ENCODE assay signal across 8 mouse cellular contexts in the genomic region with DNA sequence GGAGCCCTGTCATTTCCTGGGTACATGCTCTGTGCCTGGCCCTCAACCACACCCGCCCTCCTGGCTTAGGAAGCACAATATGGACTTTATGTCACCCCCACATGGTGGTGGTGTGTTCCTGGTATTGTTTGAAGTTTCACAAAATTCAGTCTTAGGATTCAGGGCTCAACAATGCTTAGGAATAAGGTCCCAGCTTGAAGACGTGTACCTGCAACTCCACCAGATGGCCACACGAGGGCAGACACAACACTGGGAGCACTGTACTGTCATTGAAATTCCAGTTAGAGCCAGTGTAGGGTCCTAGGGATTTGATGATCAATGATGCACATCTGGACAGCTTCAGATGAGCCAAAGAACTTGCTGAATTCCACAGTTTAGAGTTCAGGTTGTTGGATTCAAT. TPM values are rescaled to one million over a fixed set of nuclear protein-coding genes. Genes with fewer than 3 reads are reported as not detected.
DNase-seq lines count a peak whose midpoint lies in the region; ATAC-seq and TF ChIP-seq lines count a peak whose summit lies in the region.
"Had no signal": no experiment of that assay in that cellular context is flagged by ENCODE, and none has a peak within 500 bp of the region (broad histone marks: within the 10 kb centered on the region; RNA-seq: fewer than 3 reads in every experiment).

No protein-coding gene starts in this region.

- no peak overlapping the region for H3K4me2 ChIP-seq in midbrain, embryonic 13.5 days (replicated peaks)

- H3K36me3 ChIP-seq in testis, adult 2 months (ENCODE audit: control insufficient read depth, insufficient read depth, low read length): no peaks in the 10 kb centered on the region
- peaks cover 70% of the 10 kb centered on the region for H3K36me3 ChIP-seq in forebrain, embryonic 10.5 days (replicated peaks)
- H3K36me3 ChIP-seq in midbrain, embryonic 13.5 days: peaks cover 80% of the 10 kb centered on the region

- H3K9ac ChIP-seq in midbrain, embryonic 13.5 days (replicated peaks): no peak overlapping the region

- TF ChIP-seq POLR2A in testis, adult 2 months (IDR thresholded peaks at IDR 0.05; ENCODE audit: control insufficient read depth, low read depth, low read length): no peak
- no peak for TF ChIP-seq POLR2A in brain, embryonic 14.5 days (IDR thresholded peaks at IDR 0.05; ENCODE audit: borderline replicate concordance, extremely low read depth, insufficient read depth, insufficient read length, poor library complexity, severe bottlenecking)

- H3K4me3 ChIP-seq in testis, adult 2 months (ENCODE audit: control insufficient read depth, low read depth, low read length): no peak overlapping the region
- H3K4me3 ChIP-seq in forebrain, embryonic 10.5 days: no peak overlapping the region
- H3K4me3 ChIP-seq in midbrain, embryonic 13.5 days (replicated peaks): no peak overlapping the region

- peak; percentile 44 for ATAC-seq in midbrain, embryonic 13.5 days

- H3K4me1 ChIP-seq in testis, adult 2 months (ENCODE audit: control insufficient read depth, insufficient read depth, low read length): no peaks in the 10 kb centered on the region
- H3K4me1 ChIP-seq in forebrain, embryonic 10.5 days: no peaks in the 10 kb centered on the region
- no peaks in the 10 kb centered on the region for H3K4me1 ChIP-seq in midbrain, embryonic 13.5 days (replicated peaks)

- H3K27me3 ChIP-seq in testis, adult 2 months (ENCODE audit: control insufficient read depth, insufficient read depth, low read length): no peaks in the 10 kb centered on the region
- H3K27me3 ChIP-seq in forebrain, embryonic 10.5 days (ENCODE audit: poor library complexity, severe bottlenecking): no peaks in the 10 kb centered on the region
- no peaks in the 10 kb centered on the region for H3K27me3 ChIP-seq in midbrain, embryonic 13.5 days

- DNase-seq in testis, postnatal 14 days (ENCODE audit: low spot score): no peak
- DNase-seq in brain, embryonic 14.5 days (ENCODE audit: low read depth): peak; percentile 78
- DNase-seq in forebrain, embryonic 10.5 days (ENCODE audit: extremely low spot score, low spot score): peak; percentile 31
- peak; percentile 54 to 81 for DNase-seq in layer of hippocampus, adult 18-20 months (ENCODE audit: low spot score in 2 of 2)
- DNase-seq in thymus, postnatal 25 days: peak; percentile 24

- WGBS in forebrain, embryonic 10.5 days: 27% methylated on average over 3 of the region's 3 CpGs
- WGBS in midbrain, embryonic 13.5 days: 15% methylated on average over 3 of the region's 3 CpGs

- no peaks in the 10 kb centered on the region for H3K9me3 ChIP-seq in forebrain, embryonic 10.5 days
- H3K9me3 ChIP-seq in midbrain, embryonic 13.5 days: no peaks in the 10 kb centered on the region

- H3K27ac ChIP-seq in testis, adult 2 months (ENCODE audit: control insufficient read depth, insufficient read depth, low read depth, low read length): no peak overlapping the region
- no peak overlapping the region for H3K27ac ChIP-seq in forebrain, embryonic 10.5 days
- H3K27ac ChIP-seq in midbrain, embryonic 13.5 days: peak overlapping the region; percentile 2; the same call in 1 of the 2 replicates

- peak; percentile 68; the same call in 1 of the 2 replicates for TF ChIP-seq CTCF in testis, adult 2 months (IDR thresholded peaks at IDR 0.05; ENCODE audit: control insufficient read depth, insufficient read depth, insufficient replicate concordance, low read depth, low read length)
- TF ChIP-seq CTCF in brain, embryonic 14.5 days (IDR thresholded peaks at IDR 0.05; ENCODE audit: borderline replicate concordance, extremely low read depth, insufficient read depth, insufficient read length): peak; percentile 88

RNA-seq across cellular contexts. Expression of a gene that starts 47.5 kb away (rescaled TPM):
- polyA plus RNA-seq in testis, adult 2 months (2012; rRNA removed): 0.46 and 0.88 TPM in 2 replicates
- polyA plus RNA-seq in brain, embryonic 14.5 days (2012; rRNA removed): 12.4 and 16.2 TPM in 2 replicates
- polyA plus RNA-seq in forebrain, embryonic 10.5 days (2016; fragmentation: Nextera tagmentation; extraction: Ambion mirVana): 28.8 and 31.5 TPM in 2 replicates
- total RNA-seq in layer of hippocampus, adult 18-20 months (2021): 10 to 100 TPM; 13.5 to 16.6 TPM
- 7.4 and 8.9 TPM in 2 replicates for polyA plus RNA-seq in midbrain, embryonic 13.5 days (2015; fragmentation: Nextera tagmentation; extraction: Ambion mirVana)
- total RNA-seq: neutrophil, adult 5-6 weeks had no signal

RNA-seq across cellular contexts. Expression of a gene that starts 47.5 kb away (rescaled TPM):
- polyA plus RNA-seq in testis, adult 2 months (2012; rRNA removed): 8.0 and 10.9 TPM in 2 replicates
- 866 and 1,134 TPM in 2 replicates for polyA plus RNA-seq in brain, embryonic 14.5 days (2012; rRNA removed)
- 96.5 and 106 TPM in 2 replicates for polyA plus RNA-seq in forebrain, embryonic 10.5 days (2016; fragmentation: Nextera tagmentation; extraction: Ambion mirVana)
- total RNA-seq in layer of hippocampus, adult 18-20 months (2021): 100 to 1,000 TPM; 206 to 218 TPM
- polyA plus RNA-seq in midbrain, embryonic 13.5 days (2015; fragmentation: Nextera tagmentation; extraction: Ambion mirVana): 711 and 713 TPM in 2 replicates

RNA-seq across cellular contexts. Expression of a gene that starts 49.1 kb away (rescaled TPM):
- polyA plus RNA-seq in testis, adult 2 months (2012; rRNA removed): 1.7 and 1.8 TPM in 2 replicates
- polyA plus RNA-seq in brain, embryonic 14.5 days (2012; rRNA removed): 8.8 and 13.5 TPM in 2 replicates
- 20.1 and 22.3 TPM in 2 replicates for polyA plus RNA-seq in forebrain, embryonic 10.5 days (2016; fragmentation: Nextera tagmentation; extraction: Ambion mirVana)
- total RNA-seq in layer of hippocampus, adult 18-20 months (2021): 10 to 100 TPM; 27.9 to 29.2 TPM
- 6.2 and 7.5 TPM in 2 replicates for polyA plus RNA-seq in midbrain, embryonic 13.5 days (2015; fragmentation: Nextera tagmentation; extraction: Ambion mirVana)
- total RNA-seq: neutrophil, adult 5-6 weeks had no signal
